Mouse (Mus musculus): ENCODE results near the gene Zeb2. TPM values are rescaled to one million over a fixed set of nuclear protein-coding genes. Genes with fewer than 3 reads are reported as not detected.
A peak's percentile ranks its signal among the peaks of the same experiment; 100 is the strongest.
"Not testable (repeated sequence)": the region's sequence is repeated elsewhere in the genome, so short reads cannot be mapped to it uniquely, and the experiment has no call there.

The Zeb2 gene
- polyA plus RNA-seq, 1 experiment from 2014 or later: 20.9 TPM

- Histone ChIP-seq H3K4me1 (no peaks in the 10 kb centered on the region), H3K27ac (replicated peaks) (no peak overlapping the region), H3K4me3 (no peak overlapping the region), H3K36me3 (replicated peaks) (no peaks in the 10 kb centered on the region), H3K9me3 (no peaks in the 10 kb centered on the region), H3K27me3 (replicated peaks; ENCODE audit: low read depth, poor library complexity, severe bottlenecking) (no peaks in the 10 kb centered on the region)
- 75% methylated on average over 5 of the region's 5 CpGs for WGBS
- no peak for DNase-seq (ENCODE audit: low spot score)
Observed at GRCm38 (mm10) chr2:45123490-45123889, 6.3 kb upstream of the Zeb2 start.

GRCm38 (mm10) chr2:45118121-45118520 lies 926 bp upstream of the Zeb2 start:
- Histone ChIP-seq H3K9me3 (no peaks in the 10 kb centered on the region), H3K27ac (replicated peaks) (no peak overlapping the region), H3K36me3 (replicated peaks) (no peaks in the 10 kb centered on the region), H3K4me1 (peaks cover 40% of the 10 kb centered on the region), H3K4me3 (no peak overlapping the region), H3K27me3 (replicated peaks; ENCODE audit: low read depth, poor library complexity, severe bottlenecking) (0 out of 2 replicates have a peak, but pooled peaks cover 8% of the 10 kb centered on the region)
- no peak for DNase-seq (ENCODE audit: low spot score)
- WGBS: 33% methylated on average over 3 of the region's 3 CpGs

GRCm38 (mm10) chr2:45117592-45117991 lies 397 bp upstream of the Zeb2 start:
- 11% methylated on average over 7 of the region's 7 CpGs for WGBS
- H3K4me1 ChIP-seq: peaks cover 43% of the 10 kb centered on the region
- no peak for DNase-seq (ENCODE audit: low spot score)
- no peaks in the 10 kb centered on the region for H3K9me3 ChIP-seq
- peak overlapping the region; percentile 95 for H3K27ac ChIP-seq (replicated peaks)
- H3K4me3 ChIP-seq: peak overlapping the region; percentile 74
- peaks cover 9% of the 10 kb centered on the region; the same call in 1 of the 2 replicates for H3K27me3 ChIP-seq (replicated peaks; ENCODE audit: low read depth, poor library complexity, severe bottlenecking)
- H3K36me3 ChIP-seq (replicated peaks): no peaks in the 10 kb centered on the region

GRCm38 (mm10) chr2:45116531-45117024 lies 617 bp downstream of the Zeb2 start:
- peaks cover 17% of the 10 kb centered on the region for H3K27me3 ChIP-seq (replicated peaks; ENCODE audit: low read depth, poor library complexity, severe bottlenecking)
- peak overlapping the region; percentile 74 for H3K4me3 ChIP-seq
- H3K36me3 ChIP-seq (replicated peaks): no peaks in the 10 kb centered on the region
- H3K27ac ChIP-seq (replicated peaks): peak overlapping the region; percentile 95
- DNase-seq (ENCODE audit: low spot score): peak; percentile 63
- peaks cover 46% of the 10 kb centered on the region for H3K4me1 ChIP-seq
- H3K9me3 ChIP-seq: no peaks in the 10 kb centered on the region
- 0% methylated on average over 25 of the region's 25 CpGs for WGBS

GRCm38 (mm10) chr2:45115720-45116495 lies 1.3 kb downstream of the Zeb2 start:
- Histone ChIP-seq H3K36me3 (replicated peaks) (no peaks in the 10 kb centered on the region), H3K4me3 (peak overlapping the region; percentile 74), H3K4me1 (peaks cover 49% of the 10 kb centered on the region), H3K9me3 (no peaks in the 10 kb centered on the region), H3K27ac (replicated peaks) (peak overlapping the region; percentile 95), H3K27me3 (replicated peaks; ENCODE audit: low read depth, poor library complexity, severe bottlenecking) (peaks cover 17% of the 10 kb centered on the region)
- under 1% methylated on average over 23 of the region's 23 CpGs for WGBS
- DNase-seq (ENCODE audit: low spot score): peak; percentile 67

GRCm38 (mm10) chr2:45115211-45115610 lies 2.0 kb downstream of the Zeb2 start:
- H3K4me1 ChIP-seq: peaks cover 54% of the 10 kb centered on the region
- H3K4me3 ChIP-seq: peak overlapping the region; percentile 74
- no peak for DNase-seq (ENCODE audit: low spot score)
- no peaks in the 10 kb centered on the region for H3K36me3 ChIP-seq (replicated peaks)
- no peaks in the 10 kb centered on the region for H3K9me3 ChIP-seq
- 5% methylated on average over 6 of the region's 6 CpGs for WGBS
- peaks cover 17% of the 10 kb centered on the region for H3K27me3 ChIP-seq (replicated peaks; ENCODE audit: low read depth, poor library complexity, severe bottlenecking)
- H3K27ac ChIP-seq (replicated peaks): no peak overlapping the region

- WGBS: 11% methylated on average over 2 of the region's 2 CpGs
- no peaks in the 10 kb centered on the region for H3K9me3 ChIP-seq
- no peak for DNase-seq (ENCODE audit: low spot score)
- no peak overlapping the region for H3K4me3 ChIP-seq
- H3K36me3 ChIP-seq (replicated peaks): no peaks in the 10 kb centered on the region
- peaks cover 17% of the 10 kb centered on the region for H3K27me3 ChIP-seq (replicated peaks; ENCODE audit: low read depth, poor library complexity, severe bottlenecking)
- peaks cover 55% of the 10 kb centered on the region for H3K4me1 ChIP-seq
- H3K27ac ChIP-seq (replicated peaks): peak overlapping the region; percentile 32; the same call in 1 of the 2 replicates
Observed at GRCm38 (mm10) chr2:45114596-45114995, 2.6 kb downstream of the Zeb2 start.

GRCm38 (mm10) chr2:45113912-45114311 lies 3.3 kb downstream of the Zeb2 start:
- Histone ChIP-seq H3K4me3 (no peak overlapping the region; the same call in 1 of the 2 replicates), H3K36me3 (replicated peaks) (no peaks in the 10 kb centered on the region), H3K9me3 (no peaks in the 10 kb centered on the region), H3K27ac (replicated peaks) (no peak overlapping the region), H3K4me1 (peaks cover 61% of the 10 kb centered on the region), H3K27me3 (replicated peaks; ENCODE audit: low read depth, poor library complexity, severe bottlenecking) (peaks cover 17% of the 10 kb centered on the region)
- 4% methylated on average over 3 of the region's 3 CpGs for WGBS
- DNase-seq (ENCODE audit: low spot score): no peak

GRCm38 (mm10) chr2:45112891-45113683 lies 4.1 kb downstream of the Zeb2 start:
- Histone ChIP-seq H3K9me3 (no peaks in the 10 kb centered on the region), H3K4me1 (peaks cover 65% of the 10 kb centered on the region), H3K36me3 (replicated peaks) (no peaks in the 10 kb centered on the region), H3K4me3 (peak overlapping the region; percentile 96), H3K27me3 (replicated peaks; ENCODE audit: low read depth, poor library complexity, severe bottlenecking) (peaks cover 22% of the 10 kb centered on the region), H3K27ac (replicated peaks) (peak overlapping the region; percentile 99)
- under 1% methylated on average over 23 of the region's 25 CpGs for WGBS
- peak; percentile 69 for DNase-seq (ENCODE audit: low spot score)

GRCm38 (mm10) chr2:45112021-45112747 lies 5.0 kb downstream of the Zeb2 start:
- no peak for DNase-seq (ENCODE audit: low spot score)
- Histone ChIP-seq H3K9me3 (no peaks in the 10 kb centered on the region), H3K4me1 (peaks cover 69% of the 10 kb centered on the region), H3K4me3 (peak overlapping the region; percentile 96), H3K27ac (replicated peaks) (peak overlapping the region; percentile 99), H3K27me3 (replicated peaks; ENCODE audit: low read depth, poor library complexity, severe bottlenecking) (peaks cover 27% of the 10 kb centered on the region), H3K36me3 (replicated peaks) (no peaks in the 10 kb centered on the region)
- 3% methylated on average over 9 of the region's 9 CpGs for WGBS

- not testable (repeated sequence) for H3K36me3 ChIP-seq (replicated peaks); H3K9me3 ChIP-seq; DNase-seq (ENCODE audit: low spot score)
- Histone ChIP-seq H3K4me1 (peaks cover 71% of the 10 kb centered on the region), H3K27ac (replicated peaks) (peak overlapping the region; percentile 99), H3K4me3 (peak overlapping the region; percentile 96), H3K27me3 (replicated peaks; ENCODE audit: low read depth, poor library complexity, severe bottlenecking) (peaks cover 30% of the 10 kb centered on the region)
- WGBS: 1% methylated on average over 3 of the region's 3 CpGs
Observed at GRCm38 (mm10) chr2:45111571-45111970, 5.6 kb downstream of the Zeb2 start.

GRCm38 (mm10) chr2:45110757-45111411 lies 6.3 kb downstream of the Zeb2 start:
- H3K27ac ChIP-seq (replicated peaks): peak overlapping the region; percentile 99
- H3K36me3 ChIP-seq (replicated peaks): no peaks in the 10 kb centered on the region
- H3K4me1 ChIP-seq: peaks cover 75% of the 10 kb centered on the region
- peak; percentile 75 for DNase-seq (ENCODE audit: low spot score)
- H3K4me3 ChIP-seq: peak overlapping the region; percentile 96
- under 1% methylated on average over 20 of the region's 20 CpGs for WGBS
- H3K9me3 ChIP-seq: no peaks in the 10 kb centered on the region
- peaks cover 36% of the 10 kb centered on the region for H3K27me3 ChIP-seq (replicated peaks; ENCODE audit: low read depth, poor library complexity, severe bottlenecking)

Data from embryonic facial prominence, embryonic 10.5 days (tissue).